Mouse (Mus musculus) forebrain, postnatal 0 days (tissue): ENCODE measurements at regions not wholly inside any gene's neighbourhood (a gene's known extent, or its start where the extent isn't known, plus 50 kb on each side); places are given as distances from the start of the nearest gene placed in this dataset.

Experiments
- ATAC-seq: fragments of 200-750 bp; cut with Nextera tagmentation; 2 replicates; pipeline ENCODE4 v1.8.0; 2017; ENCODE audit warnings: mild to moderate bottlenecking, moderate library complexity
- DNase-seq: peaks from one replicate; pipeline ENCODE4 v3.0.0-alpha.2; 2015
- H3K27ac ChIP-seq: fragments of 300-500 bp; sonication (generic); 2 replicates; pipeline ENCODE4 v1.5.1; 2014; ENCODE audit warnings: low read depth, mild to moderate bottlenecking, antibody characterized with exemption, low read length, moderate library complexity, mixed read lengths
- H3K27me3 ChIP-seq: fragments of 300-500 bp; sonication (generic); 2 replicates; pipeline ENCODE4 v1.6.1; 2014; ENCODE audit warnings: mild to moderate bottlenecking, low read length, mixed read lengths; ENCODE audit not compliant: insufficient read depth
- H3K36me3 ChIP-seq: fragments of 300-500 bp; sonication (generic); 2 replicates; pipeline ENCODE4 v1.6.1; 2014; ENCODE audit warnings: mild to moderate bottlenecking, moderate library complexity; ENCODE audit not compliant: insufficient read depth
- H3K4me1 ChIP-seq: fragments of 300-500 bp; sonication (generic); 2 replicates; pipeline ENCODE4 v1.6.1; 2014; ENCODE audit warnings: antibody characterized with exemption; ENCODE audit not compliant: insufficient read depth
- H3K4me2 ChIP-seq: fragments of 300-500 bp; sonication (generic); 2 replicates; pipeline ENCODE4 v1.6.1; 2014; ENCODE audit warnings: low read depth, mild to moderate bottlenecking, moderate library complexity
- H3K4me3 ChIP-seq: fragments of 300-500 bp; sonication (generic); 2 replicates; pipeline ENCODE4 v1.5.1; 2014; ENCODE audit warnings: low read depth, low read length, mixed read lengths
- H3K9ac ChIP-seq: fragments of 300-500 bp; sonication (generic); 2 replicates; pipeline ENCODE4 v1.6.1; 2014; ENCODE audit warnings: mild to moderate bottlenecking
- H3K9me3 ChIP-seq: fragments of 300-500 bp; sonication (generic); 2 replicates; pipeline ENCODE4 v1.6.1; 2016; ENCODE audit warnings: low read length
- CTCF ChIP-seq: sonication (generic); IDR thresholded peaks from 2 replicates; pipeline ENCODE4 v1.5.1; 2016; ENCODE audit warnings: antibody characterized with exemption, control low read depth, low read depth
- WGBS: fragments of 180-500 bp; shearing (Covaris S2); extraction: QIAGEN DNeasy Blood & Tissue Kit; methylation state at CpG from one replicate; pipeline ENCODE4 v1.1.7; 2014; 5-methylcytosine and 5-hydroxymethylcytosine counted together

GRCm38 (mm10) chr9:62590407-62591195 is 53.8 kb upstream of the Coro2b start:
- Histone ChIP-seq H3K9me3 (no peaks in the 10 kb centered on the region), H3K27me3 (no peaks in the 10 kb centered on the region), H3K27ac (no peak overlapping the region), H3K4me2 (no peak overlapping the region), H3K36me3 (no peaks in the 10 kb centered on the region), H3K4me3 (no peak overlapping the region), H3K4me1 (no peaks in the 10 kb centered on the region), H3K9ac (no peak overlapping the region)
- ATAC-seq (no peak), DNase-seq (no peak)
- 89% methylated on average over 17 of the region's 17 CpGs for WGBS
- no peak for TF ChIP-seq CTCF

DNA sequence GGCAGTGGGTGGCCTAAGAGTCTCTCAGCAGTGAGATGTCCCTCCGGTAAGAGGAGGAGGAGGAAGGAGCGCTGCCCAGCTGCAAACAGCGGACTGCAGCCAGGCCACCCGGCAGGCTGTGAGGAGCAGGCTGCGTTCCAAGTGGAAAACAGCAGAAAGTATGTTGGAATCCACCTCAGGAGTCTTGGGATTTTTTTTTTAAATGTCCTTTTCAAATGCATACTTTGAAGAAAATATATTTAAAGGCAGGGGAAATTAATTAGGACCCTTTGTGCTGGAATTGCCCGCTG is 54.3 kb upstream of the Coro2b start:
- no peak for TF ChIP-seq CTCF
- H3K27ac ChIP-seq = no peak overlapping the region
- H3K36me3 ChIP-seq = no peaks in the 10 kb centered on the region
- DNase-seq (no peak), ATAC-seq (no peak)
- H3K9me3 ChIP-seq = no peaks in the 10 kb centered on the region
- H3K4me2 ChIP-seq = no peak overlapping the region
- no peaks in the 10 kb centered on the region for H3K27me3 ChIP-seq
- 63% methylated on average over 6 of the region's 6 CpGs for WGBS
- no peak overlapping the region for H3K9ac ChIP-seq
- H3K4me1 ChIP-seq = no peaks in the 10 kb centered on the region
- H3K4me3 ChIP-seq = no peak overlapping the region

- Histone ChIP-seq H3K4me2 (no peak overlapping the region), H3K4me1 (no peaks in the 10 kb centered on the region), H3K9ac (no peak overlapping the region), H3K4me3 (no peak overlapping the region), H3K9me3 (no peaks in the 10 kb centered on the region), H3K36me3 (no peaks in the 10 kb centered on the region), H3K27me3 (no peaks in the 10 kb centered on the region), H3K27ac (no peak overlapping the region)
- ATAC-seq = no peak
- no peak for TF ChIP-seq CTCF
- peak; percentile 12 for DNase-seq
- WGBS = 59% methylated on average over 7 of the region's 7 CpGs
Observed at GRCm38 (mm10) chr9:62598056-62598455, 61.2 kb upstream of the Coro2b start.

GRCm38 (mm10) chr9:62598956-62599355 is 62.1 kb upstream of the Coro2b start:
- no peak for ATAC-seq
- Histone ChIP-seq H3K9ac (no peak overlapping the region), H3K9me3 (no peaks in the 10 kb centered on the region), H3K4me2 (no peak overlapping the region), H3K36me3 (no peaks in the 10 kb centered on the region), H3K27me3 (no peaks in the 10 kb centered on the region), H3K27ac (no peak overlapping the region), H3K4me1 (no peaks in the 10 kb centered on the region), H3K4me3 (no peak overlapping the region)
- WGBS = 94% methylated on average over 5 of the region's 5 CpGs
- no peak for DNase-seq
- TF ChIP-seq CTCF = no peak

DNA sequence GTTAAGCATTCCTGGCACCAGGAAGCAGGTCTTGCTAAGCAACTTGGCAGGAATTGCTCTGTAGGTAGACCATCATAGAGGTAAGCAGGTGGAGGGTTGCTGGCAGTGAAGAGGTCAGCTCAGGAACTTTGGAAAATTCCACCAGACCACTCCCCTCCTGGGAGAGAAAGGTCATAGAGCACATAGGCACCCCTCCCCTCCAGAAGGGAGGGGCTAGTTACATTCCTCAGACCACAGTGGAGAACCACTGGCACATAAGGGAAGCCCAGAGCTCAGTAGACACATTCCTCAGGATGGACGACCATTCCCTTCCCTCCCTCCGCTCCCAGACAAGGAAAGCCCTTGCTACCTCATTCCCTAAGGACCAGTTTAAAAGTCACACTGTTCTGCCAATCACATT is 67.1 kb upstream of the Itga11 start:
- Histone ChIP-seq H3K27me3 (no peaks in the 10 kb centered on the region), H3K4me3 (no peak overlapping the region), H3K9me3 (no peaks in the 10 kb centered on the region; the same call in 1 of the 2 replicates), H3K36me3 (no peaks in the 10 kb centered on the region), H3K9ac (no peak overlapping the region), H3K4me1 (no peaks in the 10 kb centered on the region), H3K4me2 (no peak overlapping the region), H3K27ac (no peak overlapping the region)
- DNase-seq (no peak), ATAC-seq (no peak)
- no peak for TF ChIP-seq CTCF
- 91% methylated on average over 2 of the region's 2 CpGs for WGBS

- no peak for ATAC-seq
- 68% methylated on average over 2 of the region's 2 CpGs for WGBS
Observed at GRCm38 (mm10) chr9:62611452-62611851, 66.2 kb upstream of the Itga11 start.

DNA sequence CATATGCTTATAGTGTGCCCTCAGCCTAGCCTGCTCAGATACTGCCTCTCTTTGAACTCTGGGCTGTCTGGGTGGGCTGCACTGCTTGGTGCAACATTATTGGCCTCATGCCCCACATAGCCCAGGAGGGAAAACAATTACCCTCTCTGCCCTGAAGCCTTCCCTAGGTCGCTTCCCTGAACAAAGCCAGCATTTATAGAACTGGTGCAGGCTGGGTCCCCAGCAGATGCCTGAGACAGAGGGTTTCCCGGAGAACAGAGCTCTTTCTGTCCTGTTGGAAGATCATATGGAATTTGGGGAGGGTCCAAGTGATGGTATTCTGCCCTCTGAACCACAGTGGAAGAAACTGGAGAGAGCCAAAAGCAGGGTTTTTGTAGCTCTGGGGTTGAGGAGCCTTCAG is 64.6 kb upstream of the Itga11 start:
- TF ChIP-seq CTCF = no peak
- DNase-seq = no peak
- H3K27ac ChIP-seq = no peak overlapping the region
- H3K9ac ChIP-seq = no peak overlapping the region
- no peak overlapping the region for H3K4me3 ChIP-seq
- no peak for ATAC-seq
- H3K4me1 ChIP-seq = no peaks in the 10 kb centered on the region
- H3K36me3 ChIP-seq = no peaks in the 10 kb centered on the region
- no peaks in the 10 kb centered on the region for H3K27me3 ChIP-seq
- WGBS = 21% methylated on average over 2 of the region's 2 CpGs
- no peaks in the 10 kb centered on the region; the same call in 1 of the 2 replicates for H3K9me3 ChIP-seq
- no peak overlapping the region for H3K4me2 ChIP-seq

More at GRCm38 (mm10) chr9:62611452-62611851, 66.2 kb upstream of the Itga11 start:
- Histone ChIP-seq H3K27ac (no peak overlapping the region), H3K27me3 (no peaks in the 10 kb centered on the region), H3K9me3 (no peaks in the 10 kb centered on the region; the same call in 1 of the 2 replicates), H3K36me3 (no peaks in the 10 kb centered on the region), H3K9ac (no peak overlapping the region), H3K4me2 (no peak overlapping the region), H3K4me3 (no peak overlapping the region), H3K4me1 (no peaks in the 10 kb centered on the region)
- no peak for TF ChIP-seq CTCF
- DNase-seq = no peak

DNA sequence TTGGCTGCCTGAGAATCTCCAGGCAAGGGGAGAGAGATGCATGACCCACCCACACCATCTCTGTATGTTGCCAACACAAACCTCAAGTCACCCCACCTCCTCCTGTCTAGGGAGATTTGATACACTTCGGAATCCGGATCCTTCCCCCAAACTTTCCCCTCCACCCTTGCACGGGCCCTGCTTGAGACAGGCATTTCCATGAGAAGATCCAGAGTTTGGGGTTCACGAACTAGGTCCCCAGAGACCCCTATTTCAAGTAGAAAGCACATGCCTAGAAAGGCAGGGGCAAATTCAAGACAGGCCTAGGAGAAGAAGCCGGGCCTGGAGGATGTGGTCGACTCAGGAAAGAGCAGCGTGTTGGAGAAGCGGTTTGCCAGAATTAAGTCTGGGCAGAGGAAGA is 63.8 kb upstream of the Itga11 start:
- no peak for TF ChIP-seq CTCF
- 85% methylated on average over 8 of the region's 8 CpGs for WGBS
- no peaks in the 10 kb centered on the region for H3K4me1 ChIP-seq
- no peaks in the 10 kb centered on the region for H3K27me3 ChIP-seq
- no peak overlapping the region for H3K9ac ChIP-seq
- H3K4me2 ChIP-seq = no peak overlapping the region
- no peaks in the 10 kb centered on the region for H3K9me3 ChIP-seq
- no peak overlapping the region for H3K27ac ChIP-seq
- ATAC-seq (no peak), DNase-seq (no peak)
- no peaks in the 10 kb centered on the region for H3K36me3 ChIP-seq
- no peak overlapping the region for H3K4me3 ChIP-seq
